Mouse (Mus musculus): Measurements from ENCODE around the gene Malsu1. TPM values are rescaled to one million over a fixed set of nuclear protein-coding genes. Genes with fewer than 3 reads are reported as not detected.

Gene Malsu1
- polyA plus RNA-seq, 1 experiment from 2014 or later = 54.5 TPM

- Histone ChIP-seq H3K36me3 (ENCODE audit: control insufficient read depth, insufficient read depth, low read length) (no peaks in the 10 kb centered on the region), H3K4me3 (ENCODE audit: low read depth, low read length) (no peak overlapping the region), H3K9ac (ENCODE audit: low read depth, low read length) (no peak overlapping the region), H3K4me2 (no peak overlapping the region), H3K27ac (ENCODE audit: low read depth, low read length) (no peak overlapping the region), H3K9me3 (replicated peaks; ENCODE audit: control insufficient read depth, low read length) (no peaks in the 10 kb centered on the region), H3K27me3 (ENCODE audit: control insufficient read depth, insufficient read depth, low read length) (no peaks in the 10 kb centered on the region), H3K4me1 (ENCODE audit: control insufficient read depth, insufficient read depth, low read length) (no peaks in the 10 kb centered on the region)
- no peak for ATAC-seq (replicated peaks; ENCODE audit: insufficient number of reproducible peaks, low FRiP score, low TSS enrichment)
- WGBS (ENCODE audit: insufficient replicate concordance) = 42% methylated on average over 7 of the region's 7 CpGs
These were observed 18.3 kb upstream of the Malsu1 start for GRCm38 (mm10) chr6:49055256-49055733.

GRCm38 (mm10) chr6:49056009-49056408, 17.6 kb upstream of the Malsu1 start:
- Histone ChIP-seq H3K9me3 (replicated peaks; ENCODE audit: control insufficient read depth, low read length) (no peaks in the 10 kb centered on the region), H3K4me3 (ENCODE audit: low read depth, low read length) (no peak overlapping the region), H3K27ac (ENCODE audit: low read depth, low read length) (no peak overlapping the region), H3K27me3 (ENCODE audit: control insufficient read depth, insufficient read depth, low read length) (no peaks in the 10 kb centered on the region), H3K4me2 (no peak overlapping the region), H3K4me1 (ENCODE audit: control insufficient read depth, insufficient read depth, low read length) (no peaks in the 10 kb centered on the region), H3K36me3 (ENCODE audit: control insufficient read depth, insufficient read depth, low read length) (no peaks in the 10 kb centered on the region), H3K9ac (ENCODE audit: low read depth, low read length) (no peak overlapping the region)
- 83% methylated on average over 9 of the region's 9 CpGs for WGBS (ENCODE audit: insufficient replicate concordance)
- ATAC-seq (replicated peaks; ENCODE audit: insufficient number of reproducible peaks, low FRiP score, low TSS enrichment) = no peak

- ATAC-seq (replicated peaks; ENCODE audit: insufficient number of reproducible peaks, low FRiP score, low TSS enrichment) = no peak
- Histone ChIP-seq H3K9ac (ENCODE audit: low read depth, low read length) (no peak overlapping the region), H3K36me3 (ENCODE audit: control insufficient read depth, insufficient read depth, low read length) (no peaks in the 10 kb centered on the region), H3K27ac (ENCODE audit: low read depth, low read length) (no peak overlapping the region), H3K4me2 (no peak overlapping the region), H3K4me1 (ENCODE audit: control insufficient read depth, insufficient read depth, low read length) (no peaks in the 10 kb centered on the region), H3K27me3 (ENCODE audit: control insufficient read depth, insufficient read depth, low read length) (no peaks in the 10 kb centered on the region), H3K9me3 (replicated peaks; ENCODE audit: control insufficient read depth, low read length) (no peaks in the 10 kb centered on the region), H3K4me3 (ENCODE audit: low read depth, low read length) (no peak overlapping the region)
- 35% methylated on average over 8 of the region's 8 CpGs for WGBS (ENCODE audit: insufficient replicate concordance)
These were observed 16.3 kb upstream of the Malsu1 start for GRCm38 (mm10) chr6:49057053-49058021.

- ATAC-seq (replicated peaks; ENCODE audit: insufficient number of reproducible peaks, low FRiP score, low TSS enrichment) = no peak
- H3K36me3 ChIP-seq (ENCODE audit: control insufficient read depth, insufficient read depth, low read length) = no peaks in the 10 kb centered on the region
- H3K9me3 ChIP-seq (replicated peaks; ENCODE audit: control insufficient read depth, low read length) = no peaks in the 10 kb centered on the region
- H3K9ac ChIP-seq (ENCODE audit: low read depth, low read length) = no peak overlapping the region
- no peak overlapping the region for H3K27ac ChIP-seq (ENCODE audit: low read depth, low read length)
- no peak overlapping the region for H3K4me2 ChIP-seq
- no peaks in the 10 kb centered on the region for H3K4me1 ChIP-seq (ENCODE audit: control insufficient read depth, insufficient read depth, low read length)
- no peaks in the 10 kb centered on the region for H3K27me3 ChIP-seq (ENCODE audit: control insufficient read depth, insufficient read depth, low read length)
- H3K4me3 ChIP-seq (ENCODE audit: low read depth, low read length) = no peak overlapping the region
- WGBS (ENCODE audit: insufficient replicate concordance) = 41% methylated on average over 4 of the region's 4 CpGs
These were observed 5.2 kb upstream of the Malsu1 start for GRCm38 (mm10) chr6:49068361-49068760.

- Histone ChIP-seq H3K4me2 (peak overlapping the region; percentile 94), H3K36me3 (ENCODE audit: control insufficient read depth, insufficient read depth, low read length) (no peaks in the 10 kb centered on the region), H3K9me3 (replicated peaks; ENCODE audit: control insufficient read depth, low read length) (no peaks in the 10 kb centered on the region), H3K27ac (ENCODE audit: low read depth, low read length) (peak overlapping the region; percentile 65), H3K4me1 (ENCODE audit: control insufficient read depth, insufficient read depth, low read length) (peaks cover 8% of the 10 kb centered on the region; the same call in 1 of the 2 replicates), H3K4me3 (ENCODE audit: low read depth, low read length) (peak overlapping the region; percentile 92), H3K27me3 (ENCODE audit: control insufficient read depth, insufficient read depth, low read length) (no peaks in the 10 kb centered on the region), H3K9ac (ENCODE audit: low read depth, low read length) (peak overlapping the region; percentile 97)
- WGBS (ENCODE audit: insufficient replicate concordance) = under 1% methylated on average over 19 of the region's 19 CpGs
- peak; percentile 47 for ATAC-seq (replicated peaks; ENCODE audit: insufficient number of reproducible peaks, low FRiP score, low TSS enrichment)
These were observed 509 bp downstream of the Malsu1 start for GRCm38 (mm10) chr6:49074117-49074490.

GRCm38 (mm10) chr6:49077894-49078293, 4.3 kb downstream of the Malsu1 start:
- Histone ChIP-seq H3K9ac (ENCODE audit: low read depth, low read length) (no peak overlapping the region), H3K27ac (ENCODE audit: low read depth, low read length) (no peak overlapping the region), H3K4me3 (ENCODE audit: low read depth, low read length) (no peak overlapping the region), H3K27me3 (ENCODE audit: control insufficient read depth, insufficient read depth, low read length) (no peaks in the 10 kb centered on the region), H3K4me1 (ENCODE audit: control insufficient read depth, insufficient read depth, low read length) (peaks cover 8% of the 10 kb centered on the region; the same call in 1 of the 2 replicates), H3K4me2 (no peak overlapping the region), H3K36me3 (ENCODE audit: control insufficient read depth, insufficient read depth, low read length) (no peaks in the 10 kb centered on the region), H3K9me3 (replicated peaks; ENCODE audit: control insufficient read depth, low read length) (no peaks in the 10 kb centered on the region)
- ATAC-seq (replicated peaks; ENCODE audit: insufficient number of reproducible peaks, low FRiP score, low TSS enrichment) = no peak
- WGBS (ENCODE audit: insufficient replicate concordance) = 87% methylated on average over 2 of the region's 2 CpGs

DNA sequence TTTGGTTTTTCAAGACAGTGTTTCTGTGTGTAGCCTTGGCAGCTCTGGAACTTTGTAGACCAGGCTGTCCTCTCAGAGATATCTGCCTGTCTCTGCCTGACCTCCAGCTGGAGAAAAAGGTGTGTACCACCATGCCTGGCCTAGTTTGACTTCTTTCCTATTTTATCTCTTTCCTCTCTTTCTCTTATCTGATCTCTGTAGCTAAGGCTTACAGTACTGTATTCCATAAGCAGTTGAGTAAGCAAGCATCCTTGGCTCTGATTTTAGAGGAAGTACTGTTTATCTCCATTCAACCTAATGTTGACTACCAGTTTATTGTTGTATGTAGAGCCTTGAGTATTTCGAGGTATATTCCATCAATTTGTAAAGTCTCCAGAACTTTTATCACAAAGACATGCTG, 5.7 kb downstream of the Malsu1 start:
- H3K4me2 ChIP-seq = no peak overlapping the region

DNA sequence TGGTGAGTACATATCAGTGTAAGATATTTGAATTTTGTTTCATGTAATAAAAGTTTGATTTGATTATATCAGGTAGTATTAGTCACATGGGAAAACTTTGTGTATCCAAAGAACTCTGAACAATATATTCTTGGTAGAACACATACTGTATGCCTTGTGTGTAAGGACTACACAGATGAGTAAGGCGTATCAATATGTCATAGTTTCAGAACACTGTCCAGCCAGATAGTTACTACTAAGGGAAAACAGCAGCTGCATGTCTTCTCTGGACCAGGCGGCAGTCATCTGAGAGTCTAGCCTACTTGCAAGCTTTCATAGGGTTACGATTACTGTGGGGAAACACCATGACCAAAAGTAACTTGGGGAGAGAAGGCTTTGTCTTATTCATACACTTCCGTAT, 9.4 kb downstream of the Malsu1 start:
- Histone ChIP-seq H3K4me3 (ENCODE audit: low read depth, low read length) (no peak overlapping the region), H3K36me3 (ENCODE audit: control insufficient read depth, insufficient read depth, low read length) (peaks cover 11% of the 10 kb centered on the region; the same call in 1 of the 2 replicates), H3K4me2 (no peak overlapping the region), H3K4me1 (ENCODE audit: control insufficient read depth, insufficient read depth, low read length) (no peaks in the 10 kb centered on the region), H3K9ac (ENCODE audit: low read depth, low read length) (no peak overlapping the region), H3K27ac (ENCODE audit: low read depth, low read length) (no peak overlapping the region), H3K9me3 (replicated peaks; ENCODE audit: control insufficient read depth, low read length) (no peaks in the 10 kb centered on the region), H3K27me3 (ENCODE audit: control insufficient read depth, insufficient read depth, low read length) (no peaks in the 10 kb centered on the region)
- WGBS (ENCODE audit: insufficient replicate concordance) = 89% methylated on average over 4 of the region's 4 CpGs
- ATAC-seq (replicated peaks; ENCODE audit: insufficient number of reproducible peaks, low FRiP score, low TSS enrichment) = no peak

More for the DNA sequence above, 5.7 kb downstream of the Malsu1 start:
- Histone ChIP-seq H3K27ac (ENCODE audit: low read depth, low read length) (no peak overlapping the region), H3K4me3 (ENCODE audit: low read depth, low read length) (no peak overlapping the region), H3K9ac (ENCODE audit: low read depth, low read length) (no peak overlapping the region), H3K36me3 (ENCODE audit: control insufficient read depth, insufficient read depth, low read length) (peaks cover 4% of the 10 kb centered on the region; the same call in 1 of the 2 replicates), H3K4me1 (ENCODE audit: control insufficient read depth, insufficient read depth, low read length) (peaks cover 7% of the 10 kb centered on the region; the same call in 1 of the 2 replicates), H3K9me3 (replicated peaks; ENCODE audit: control insufficient read depth, low read length) (no peaks in the 10 kb centered on the region), H3K27me3 (ENCODE audit: control insufficient read depth, insufficient read depth, low read length) (no peaks in the 10 kb centered on the region)
- ATAC-seq (replicated peaks; ENCODE audit: insufficient number of reproducible peaks, low FRiP score, low TSS enrichment) = no peak
- whole genome bisulfite sequencing (ENCODE audit: insufficient replicate concordance) = 94% methylated on average over 1 of the region's 1 CpGs
